Mouse (Mus musculus): ENCODE measurements around the gene Rilp.

The Rilp gene

GRCm38 (mm10) chr11:75494296-75495049 lies 15.4 kb upstream of the Rilp start:
- in situ Hi-C loops (cut with MboI) = no loop called here

DNA sequence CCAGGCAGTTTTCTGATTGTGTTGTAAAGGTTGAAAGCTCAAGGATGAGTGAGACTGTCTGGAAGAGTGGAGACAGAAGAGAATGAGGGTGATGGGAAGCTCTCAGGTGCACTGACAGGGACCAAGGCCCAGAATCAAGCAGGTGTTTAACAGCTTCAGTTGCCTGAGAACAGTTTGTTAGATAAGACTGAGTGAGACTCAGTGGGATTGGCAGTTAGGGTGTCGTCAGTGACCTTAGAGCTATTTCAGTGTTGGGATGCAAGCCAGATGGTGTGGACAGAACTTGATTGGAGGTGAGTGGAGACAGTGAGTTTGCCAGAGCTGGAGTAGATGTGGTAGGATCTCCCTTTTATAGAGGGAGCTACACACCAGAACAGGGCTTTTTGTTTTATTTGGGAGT lies 11.8 kb upstream of the Rilp start:
- in situ Hi-C loops (cut with MboI) = no loop called here

DNA sequence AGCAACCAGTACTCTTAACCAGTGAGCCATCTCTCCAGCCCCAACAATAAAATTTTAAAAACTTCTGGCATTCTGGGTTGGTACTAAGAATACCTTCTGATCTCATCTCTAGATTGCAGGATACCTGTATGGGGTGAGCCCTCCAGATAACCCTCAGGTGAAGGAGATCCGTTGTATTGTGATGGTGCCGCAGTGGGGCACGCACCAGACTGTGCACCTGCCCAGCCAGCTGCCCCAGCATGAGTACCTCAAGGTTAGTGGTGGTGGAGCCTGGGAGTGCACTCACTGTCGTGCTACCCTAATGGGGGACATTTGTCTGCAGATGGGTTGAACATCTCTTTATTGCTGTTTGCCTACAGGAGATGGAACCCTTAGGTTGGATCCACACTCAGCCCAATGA lies 1.7 kb upstream of the Rilp start:
- in situ Hi-C loops (cut with MboI) = no loop called here

GRCm38 (mm10) chr11:75508904-75509303 lies 990 bp upstream of the Rilp start:
- in situ Hi-C loops (cut with MboI) = no loop called here

- in situ Hi-C loops (cut with MboI) = no loop called here
Observed at GRCm38 (mm10) chr11:75510627-75510993, 716 bp downstream of the Rilp start.

DNA sequence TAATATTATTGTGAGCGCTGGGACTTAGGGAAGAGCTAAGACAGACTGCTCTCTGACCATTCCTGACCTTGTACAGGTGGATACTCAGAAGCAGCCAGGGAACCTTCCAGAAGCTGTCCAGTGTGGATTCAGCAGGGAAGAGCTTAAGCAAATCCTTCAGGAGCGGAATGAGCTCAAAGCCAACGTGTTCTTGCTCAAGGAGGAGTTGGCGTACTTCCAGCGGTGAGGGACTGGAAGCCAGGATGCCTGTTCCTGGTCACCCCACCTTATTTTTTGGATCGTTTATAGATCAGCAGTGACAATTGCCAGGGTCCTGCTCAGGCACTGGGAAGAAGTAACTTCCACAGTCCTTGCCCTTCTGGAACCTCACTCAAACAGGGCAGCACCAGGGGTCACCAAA lies 1.3 kb downstream of the Rilp start:
- in situ Hi-C loops (cut with MboI) = no loop called here

- in situ Hi-C loops (cut with MboI) = no loop called here
Observed at GRCm38 (mm10) chr11:75512301-75513018, 2.6 kb downstream of the Rilp start.

DNA sequence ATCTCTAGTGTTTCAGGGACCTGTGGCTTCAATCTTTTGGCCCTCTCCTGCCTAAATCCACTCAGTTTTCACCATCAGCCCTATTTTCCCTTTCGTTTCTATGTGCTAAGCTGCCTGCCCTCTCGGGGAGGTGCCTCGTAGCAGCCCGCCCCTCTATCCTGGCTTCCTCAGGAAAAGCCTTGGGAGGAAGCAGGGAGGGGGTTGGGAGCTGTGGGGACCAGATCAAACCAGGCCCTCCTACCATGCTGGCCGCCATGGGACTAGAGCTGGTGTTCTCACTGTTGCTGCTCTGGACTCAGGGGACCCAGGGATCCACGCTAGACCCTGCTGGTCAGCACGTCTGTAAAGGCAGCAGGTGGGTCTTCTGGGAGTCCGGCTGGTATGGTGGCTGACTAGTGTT lies 3.4 kb downstream of the Rilp start, which contains the start of gene Scarf1:
Gene Scarf1, plus strand, starts transcription at position 205 of the 400 bp plus-strand sequence.
- in situ Hi-C loops (cut with MboI) = no loop called here

DNA sequence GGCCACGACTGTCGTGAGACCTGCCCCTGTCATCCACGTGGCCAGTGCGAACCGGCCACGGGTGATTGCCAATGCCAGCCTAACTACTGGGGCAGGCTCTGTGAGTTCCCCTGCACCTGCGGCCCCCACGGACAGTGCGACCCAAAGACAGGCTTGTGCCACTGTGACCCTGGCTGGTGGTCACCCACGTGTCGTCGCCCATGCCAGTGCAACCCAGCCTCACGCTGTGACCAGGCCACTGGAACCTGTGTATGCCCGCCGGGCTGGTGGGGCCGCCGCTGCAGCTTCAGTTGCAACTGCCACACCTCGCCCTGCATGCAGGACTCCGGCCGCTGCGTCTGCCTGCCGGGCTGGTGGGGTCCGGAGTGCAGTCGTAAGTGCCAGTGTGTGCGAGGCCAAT lies 5.3 kb downstream of the Rilp start:
- in situ Hi-C loops (cut with MboI) = no loop called here

GRCm38 (mm10) chr11:75519834-75520633 lies 10.1 kb downstream of the Rilp start:
- in situ Hi-C loops (cut with MboI) = no loop called here

DNA sequence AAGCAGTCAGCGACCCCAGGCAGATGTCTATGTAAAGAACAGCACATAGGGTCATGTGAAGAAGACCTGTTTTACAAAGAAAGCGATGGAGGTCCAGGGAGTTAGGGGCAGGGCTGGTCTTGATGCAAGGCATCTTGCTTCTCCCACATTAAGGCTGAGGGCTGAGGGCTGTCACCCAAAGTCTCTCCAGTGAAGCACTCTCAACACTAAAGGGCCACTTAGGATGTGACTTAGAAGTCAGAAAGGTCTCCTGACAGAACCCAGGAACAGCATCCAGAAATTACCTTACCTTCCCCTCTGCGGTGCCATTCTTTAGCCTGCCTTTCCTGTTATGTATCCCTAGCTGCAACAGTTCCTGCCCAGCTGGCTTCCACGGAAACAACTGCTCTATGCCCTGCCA lies 11.7 kb downstream of the Rilp start:
- in situ Hi-C loops (cut with MboI) = no loop called here

DNA sequence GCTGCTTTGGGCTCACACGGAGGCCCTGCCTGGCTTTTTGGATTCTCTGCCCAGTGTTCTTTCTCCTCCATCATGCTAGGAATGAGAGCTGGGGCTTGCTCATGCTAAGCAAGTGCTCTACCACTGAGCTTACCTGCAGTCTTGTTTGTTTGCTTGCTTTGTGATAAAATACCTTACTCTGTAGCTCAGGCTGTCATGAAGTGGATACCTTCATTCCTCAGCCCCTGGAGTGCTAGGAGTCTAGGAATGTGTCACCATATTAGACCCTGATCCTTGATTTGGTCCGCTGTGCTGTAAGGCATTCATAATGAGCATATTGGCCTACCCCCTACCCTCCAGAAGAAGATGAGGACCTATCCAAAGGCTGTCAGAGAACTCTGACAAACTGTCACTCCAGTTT lies 12.9 kb downstream of the Rilp start:
- in situ Hi-C loops (cut with MboI) = no loop called here

- in situ Hi-C loops (cut with MboI) = no loop called here
Observed at GRCm38 (mm10) chr11:75525531-75526125, 15.7 kb downstream of the Rilp start.

- in situ Hi-C loops (cut with MboI) = no loop called here
Observed at GRCm38 (mm10) chr11:75526943-75527342, 17.0 kb downstream of the Rilp start.

GRCm38 (mm10) chr11:75529771-75530170 lies 19.9 kb downstream of the Rilp start:
- in situ Hi-C loops (cut with MboI) = loop anchor here (5.0 kb wide), 1 partner anchor 38 kb away; no protein-coding TSS in a partner anchor

DNA sequence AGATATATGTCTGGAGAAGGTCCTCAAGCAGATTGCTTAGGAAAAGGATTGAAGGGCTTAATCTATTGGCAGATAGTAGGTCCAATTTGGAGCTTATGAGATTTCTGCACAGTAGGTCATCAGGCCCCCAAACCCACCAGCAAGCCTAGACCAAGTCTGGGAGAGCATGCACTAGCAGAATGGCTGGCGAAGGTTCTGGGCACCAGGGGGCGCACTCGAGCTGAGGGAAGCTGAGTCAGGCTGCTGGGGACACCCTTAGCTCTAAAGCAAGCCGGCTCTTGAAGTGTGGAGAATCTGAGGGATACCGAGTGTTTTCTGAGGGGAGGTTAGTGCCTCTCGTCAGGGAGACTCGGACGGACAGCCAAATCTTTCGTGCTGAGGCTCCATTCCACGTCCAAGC lies 20.4 kb downstream of the Rilp start:
- in situ Hi-C loops (cut with MboI) = loop anchor here (5.0 kb wide), 1 partner anchor 37 kb away; no protein-coding TSS in a partner anchor

- in situ Hi-C loops (cut with MboI) = loop anchor here (5.0 kb wide), 1 partner anchor 36 kb away; no protein-coding TSS in a partner anchor
Observed at GRCm38 (mm10) chr11:75530845-75531373, 21.0 kb downstream of the Rilp start.

GRCm38 (mm10) chr11:75531469-75532242 lies 21.8 kb downstream of the Rilp start, which contains the start of gene Slc43a2:
Gene Slc43a2, plus strand, starts transcription at chr11:75531694.
- in situ Hi-C loops (cut with MboI) = loop anchor here (5.0 kb wide), 1 partner anchor 36 kb away; no protein-coding TSS in a partner anchor

- in situ Hi-C loops (cut with MboI) = loop anchor here (5.0 kb wide), 1 partner anchor 35 kb away; no protein-coding TSS in a partner anchor
Observed at GRCm38 (mm10) chr11:75532340-75533277, 22.7 kb downstream of the Rilp start.

All from mature B cell (primary cell).